Mouse (Mus musculus): ENCODE data around the gene Myo18b.

Myo18b gene

GRCm38 (mm10) chr5:112877391-112878115, 18.6 kb downstream of the Myo18b start:
- in situ Hi-C loops (cut with MboI, MseI), result loop anchor here (5.0 kb wide), 1 partner anchor 175 kb away; no protein-coding TSS in a partner anchor

GRCm38 (mm10) chr5:112876846-112877390, 19.2 kb downstream of the Myo18b start:
- in situ Hi-C loops (cut with MboI, MseI), result loop anchor here (5.0 kb wide), 1 partner anchor 175 kb away; no protein-coding TSS in a partner anchor

GRCm38 (mm10) chr5:112872999-112873398, 23.2 kb downstream of the Myo18b start:
- in situ Hi-C loops (cut with MboI, MseI), result loop anchor here (25.0 kb wide), 1 partner anchor 314 kb away; no protein-coding TSS in a partner anchor

- in situ Hi-C loops (cut with MboI, MseI), result loop anchor here (25.0 kb wide), 1 partner anchor 317 kb away; no protein-coding TSS in a partner anchor
Observed at GRCm38 (mm10) chr5:112870729-112871128, 25.4 kb downstream of the Myo18b start.

GRCm38 (mm10) chr5:112868620-112869019, 27.5 kb downstream of the Myo18b start:
- in situ Hi-C loops (cut with MboI, MseI), result loop anchor here (25.0 kb wide), 1 partner anchor 319 kb away; no protein-coding TSS in a partner anchor

GRCm38 (mm10) chr5:112864719-112865367, 31.3 kb downstream of the Myo18b start:
- in situ Hi-C loops (cut with MboI, MseI), result loop anchor here (25.0 kb wide), 1 partner anchor 322 kb away; no protein-coding TSS in a partner anchor

- in situ Hi-C loops (cut with MboI, MseI), result loop anchor here (25.0 kb wide), 1 partner anchor 328 kb away; no protein-coding TSS in a partner anchor
Observed at GRCm38 (mm10) chr5:112859379-112860035, 36.7 kb downstream of the Myo18b start.

- in situ Hi-C loops (cut with MboI, MseI), result loop anchor here (25.0 kb wide), 1 partner anchor 334 kb away; no protein-coding TSS in a partner anchor
Observed at GRCm38 (mm10) chr5:112853179-112853578, 43.0 kb downstream of the Myo18b start.

- in situ Hi-C loops (cut with MboI, MseI), result loop anchor here (25.0 kb wide), 1 partner anchor 336 kb away; no protein-coding TSS in a partner anchor
Observed at GRCm38 (mm10) chr5:112851389-112851788, 44.8 kb downstream of the Myo18b start.

- in situ Hi-C loops (cut with MboI, MseI), result no loop called here
Observed at GRCm38 (mm10) chr5:112848586-112849280, 47.4 kb downstream of the Myo18b start.

- in situ Hi-C loops (cut with MboI, MseI), result no loop called here
Observed at GRCm38 (mm10) chr5:112847985-112848542, 48.1 kb downstream of the Myo18b start.

- in situ Hi-C loops (cut with MboI, MseI), result no loop called here
Observed at GRCm38 (mm10) chr5:112846146-112846545, 50.0 kb downstream of the Myo18b start.

- in situ Hi-C loops (cut with MboI, MseI), result no loop called here
Observed at GRCm38 (mm10) chr5:112844460-112844859, 51.7 kb downstream of the Myo18b start.

GRCm38 (mm10) chr5:112843676-112844257, 52.4 kb downstream of the Myo18b start:
- in situ Hi-C loops (cut with MboI, MseI), result no loop called here

- in situ Hi-C loops (cut with MboI, MseI), result no loop called here
Observed at GRCm38 (mm10) chr5:112842696-112843095, 53.5 kb downstream of the Myo18b start.

- in situ Hi-C loops (cut with MboI, MseI), result no loop called here
Observed at GRCm38 (mm10) chr5:112841850-112842249, 54.3 kb downstream of the Myo18b start.

GRCm38 (mm10) chr5:112834896-112835295, 61.3 kb downstream of the Myo18b start:
- in situ Hi-C loops (cut with MboI, MseI), result no loop called here

GRCm38 (mm10) chr5:112833866-112834265, 62.3 kb downstream of the Myo18b start:
- in situ Hi-C loops (cut with MboI, MseI), result no loop called here

- in situ Hi-C loops (cut with MboI, MseI), result no loop called here
Observed at GRCm38 (mm10) chr5:112825091-112825794, 70.9 kb downstream of the Myo18b start.

- in situ Hi-C loops (cut with MboI, MseI), result no loop called here
Observed at GRCm38 (mm10) chr5:112824376-112824775, 71.8 kb downstream of the Myo18b start.
